Mouse (Mus musculus) liver, postnatal 0 days (tissue): ENCODE measurements around the gene Xpo4.

ENCODE experiments used
- CTCF ChIP-seq: sonication (generic); IDR thresholded peaks from 2 replicates; pipeline ENCODE4 v1.5.1; 2016; ENCODE audit warnings: antibody characterized with exemption, low read depth
- EP300 ChIP-seq: IDR thresholded peaks from 2 replicates; pipeline ENCODE4 v1.6.1; 2016; ENCODE audit warnings: antibody characterized with exemption, low read depth, mild to moderate bottlenecking

- no peak for TF ChIP-seq CTCF
- TF ChIP-seq EP300 = no peak
These were observed 35.6 kb downstream of the Xpo4 start for GRCm38 (mm10) chr14:57629595-57629994.
